Mouse (Mus musculus): ENCODE measurements around the gene Gm4881. TPM values are rescaled to one million over a fixed set of nuclear protein-coding genes. Genes with fewer than 3 reads are reported as not detected.
A peak's percentile ranks its signal among the peaks of the same experiment; 100 is the strongest.
"Not testable (repeated sequence)": the region's sequence is repeated elsewhere in the genome, so short reads cannot be mapped to it uniquely, and the experiment has no call there.

The Gm4881 gene
- total RNA-seq, 2 experiments from 2014 or later = not detected

GRCm38 (mm10) chr7:24897959-24898358 is 46.3 kb downstream of the Gm4881 start:
- DNase-seq (ENCODE audit: low spot score in 2 of 2) = no peak

- DNase-seq (ENCODE audit: low spot score in 2 of 2) = no peak
Measured at GRCm38 (mm10) chr7:24897224-24897623, 47.1 kb downstream of the Gm4881 start, which contains the start of gene Cd79a. Gene Cd79a (plus strand): TSS chr7:24897381.

GRCm38 (mm10) chr7:24896269-24896668 is 48.0 kb downstream of the Gm4881 start:
- DNase-seq (ENCODE audit: low spot score in 2 of 2) = no peak

GRCm38 (mm10) chr7:24895749-24896148 is 48.5 kb downstream of the Gm4881 start:
- DNase-seq (ENCODE audit: low spot score in 2 of 2) = not testable (repeated sequence)

- no peak for DNase-seq (ENCODE audit: low spot score in 2 of 2)
Measured at GRCm38 (mm10) chr7:24892125-24892583, 52.1 kb downstream of the Gm4881 start.

GRCm38 (mm10) chr7:24891241-24892124 is 52.8 kb downstream of the Gm4881 start:
- DNase-seq (ENCODE audit: low spot score in 2 of 2) = no peak

- DNase-seq (ENCODE audit: low spot score in 2 of 2) = peak; percentile 74 to 77
Measured at GRCm38 (mm10) chr7:24890281-24891216, 53.7 kb downstream of the Gm4881 start.

- no peak for DNase-seq (ENCODE audit: low spot score in 2 of 2)
Measured at GRCm38 (mm10) chr7:24889431-24890220, 54.7 kb downstream of the Gm4881 start.

- no peak for DNase-seq (ENCODE audit: low spot score in 2 of 2)
Measured at GRCm38 (mm10) chr7:24887096-24887495, 57.2 kb downstream of the Gm4881 start.

- no peak for DNase-seq (ENCODE audit: low spot score in 2 of 2)
Measured at GRCm38 (mm10) chr7:24886308-24886633, 58.0 kb downstream of the Gm4881 start.

- DNase-seq (ENCODE audit: low spot score in 2 of 2) = no peak
Measured at GRCm38 (mm10) chr7:24885468-24886307, 58.6 kb downstream of the Gm4881 start.

GRCm38 (mm10) chr7:24884693-24885291 is 59.5 kb downstream of the Gm4881 start:
- no peak for DNase-seq (ENCODE audit: low spot score in 2 of 2)

GRCm38 (mm10) chr7:24883896-24884692 is 60.2 kb downstream of the Gm4881 start, which contains the start of gene Rps19:
Gene Rps19 (plus strand): TSS chr7:24884371.
- peak; percentile 96 to 99 for DNase-seq (ENCODE audit: low spot score in 2 of 2)

GRCm38 (mm10) chr7:24882416-24883199 is 61.7 kb downstream of the Gm4881 start:
- DNase-seq (ENCODE audit: low spot score in 2 of 2) = no peak

GRCm38 (mm10) chr7:24879620-24880019 is 64.7 kb downstream of the Gm4881 start:
- DNase-seq (ENCODE audit: low spot score in 2 of 2) = no peak

- DNase-seq (ENCODE audit: low spot score in 2 of 2) = no peak
Measured at GRCm38 (mm10) chr7:24877588-24877987, 66.7 kb downstream of the Gm4881 start.

All from layer of hippocampus, postnatal 14 days (tissue).